Mouse (Mus musculus): ENCODE results near the gene Sox13. TPM values are rescaled to one million over a fixed set of nuclear protein-coding genes. Genes with fewer than 3 reads are reported as not detected.

Sox13 gene
- polyA plus RNA-seq, 2 experiments, result 1.6 to 4.9 TPM

DNA sequence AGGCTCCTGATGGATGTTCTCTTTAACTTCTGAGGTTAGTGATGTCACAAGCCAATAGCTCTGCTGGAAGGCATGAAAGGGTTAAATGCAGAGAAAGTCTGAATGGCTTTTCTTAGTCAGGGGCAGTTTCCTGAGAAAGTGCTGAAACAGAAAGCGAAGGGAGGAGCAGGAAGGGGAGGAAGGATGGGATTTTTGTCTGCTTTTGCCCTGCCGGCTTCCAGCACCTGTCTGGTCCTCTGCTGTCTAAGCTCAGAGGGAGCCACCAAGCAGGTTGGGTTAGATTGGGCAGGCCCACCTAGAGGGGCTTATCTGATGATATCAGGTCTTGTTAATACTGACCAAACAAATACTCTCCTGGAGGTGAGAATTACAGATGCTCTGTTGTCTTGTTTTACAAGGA, 8.4 kb upstream of the Sox13 start:
- WGBS (ENCODE audit: insufficient replicate concordance), result 60% methylated on average over 2 of the region's 2 CpGs
- Histone ChIP-seq H3K27me3 (ENCODE audit: control insufficient read depth, insufficient read depth, low read length) (no peaks in the 10 kb centered on the region), H3K4me1 (replicated peaks; ENCODE audit: control insufficient read depth in 2 of 2, insufficient read depth in 2 of 2, low read length in 1 of 2) (no peaks in the 10 kb centered on the region), H3K4me2 (ENCODE audit: low read depth) (no peak overlapping the region), H3K36me3 (replicated peaks; ENCODE audit: control insufficient read depth, insufficient read depth, low read depth) (no peaks in the 10 kb centered on the region), H3K27ac (no peak overlapping the region), H3K4me3 (ENCODE audit: insufficient read depth in 1 of 2, low read depth in 2 of 2, low read length in 2 of 2) (no peak overlapping the region), H3K9me3 (ENCODE audit: control insufficient read depth, low read length) (no peaks in the 10 kb centered on the region), H3K9ac (replicated peaks) (no peak overlapping the region)
- ATAC-seq (ENCODE audit: insufficient read depth), result no peak
- no peak for DNase-seq (ENCODE audit: low read depth in 3 of 3, low spot score in 3 of 3)
- no peak for TF ChIP-seq CTCF (IDR thresholded peaks at IDR 0.05; ENCODE audit: low read depth)
- TF ChIP-seq EP300 (IDR thresholded peaks at IDR 0.05; ENCODE audit: low read depth), result no peak

- no peaks in the 10 kb centered on the region for H3K36me3 ChIP-seq (replicated peaks; ENCODE audit: control insufficient read depth, insufficient read depth, low read depth)
- no peak overlapping the region for H3K4me2 ChIP-seq (ENCODE audit: low read depth)
- ATAC-seq (ENCODE audit: insufficient read depth) (no peak), DNase-seq (ENCODE audit: low read depth in 3 of 3, low spot score in 3 of 3) (no peak)
- 55% methylated on average over 2 of the region's 2 CpGs for WGBS (ENCODE audit: insufficient replicate concordance)
- H3K27me3 ChIP-seq (ENCODE audit: control insufficient read depth, insufficient read depth, low read length), result no peaks in the 10 kb centered on the region
- no peak overlapping the region for H3K9ac ChIP-seq (replicated peaks)
- no peaks in the 10 kb centered on the region for H3K4me1 ChIP-seq (replicated peaks; ENCODE audit: control insufficient read depth in 2 of 2, insufficient read depth in 2 of 2, low read length in 1 of 2)
- H3K4me3 ChIP-seq (ENCODE audit: insufficient read depth in 1 of 2, low read depth in 2 of 2, low read length in 2 of 2), result no peak overlapping the region
- no peak overlapping the region for H3K27ac ChIP-seq
- H3K9me3 ChIP-seq (ENCODE audit: control insufficient read depth, low read length), result no peaks in the 10 kb centered on the region
- TF ChIP-seq EP300 (IDR thresholded peaks at IDR 0.05; ENCODE audit: low read depth), result no peak
- TF ChIP-seq CTCF (IDR thresholded peaks at IDR 0.05; ENCODE audit: low read depth), result no peak
Measured at GRCm38 (mm10) chr1:133431133-133431532, 7.0 kb upstream of the Sox13 start.

DNA sequence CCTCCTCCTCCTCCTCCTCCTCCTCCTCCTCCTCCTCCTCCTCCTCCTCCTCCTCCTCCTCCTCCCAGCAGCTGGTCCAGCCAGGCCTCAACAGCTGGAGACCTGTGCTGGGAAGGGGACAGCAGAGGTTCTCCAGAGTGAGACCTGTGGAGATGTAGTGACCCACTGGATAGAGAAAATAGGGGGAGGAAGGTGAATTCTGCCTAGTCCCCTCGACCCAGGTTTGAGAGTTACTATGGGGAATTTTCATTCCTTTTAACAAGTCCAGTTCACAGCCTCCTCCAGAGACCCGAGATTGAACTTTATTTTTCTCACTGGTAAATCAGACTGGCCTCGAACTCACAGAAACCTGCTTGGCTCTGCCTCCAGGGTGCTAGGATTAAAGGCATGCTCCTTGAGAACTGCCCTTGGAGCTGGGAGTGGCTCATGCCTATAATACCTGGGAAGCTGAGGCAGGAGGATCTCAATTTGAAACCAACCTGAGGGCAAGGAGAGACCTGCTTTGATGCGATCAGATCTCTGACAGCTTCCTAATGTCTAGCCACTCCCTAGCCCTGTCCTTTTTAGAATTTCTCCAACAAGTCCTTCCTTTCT, 467 bp upstream of the Sox13 start:
- H3K36me3 ChIP-seq (replicated peaks; ENCODE audit: control insufficient read depth, insufficient read depth, low read depth), result no peaks in the 10 kb centered on the region
- DNase-seq (ENCODE audit: low read depth in 3 of 3, low spot score in 3 of 3) (no peak), ATAC-seq (ENCODE audit: insufficient read depth) (no peak)
- H3K9me3 ChIP-seq (ENCODE audit: control insufficient read depth, low read length), result no peaks in the 10 kb centered on the region
- H3K27ac ChIP-seq, result no peak overlapping the region
- H3K4me3 ChIP-seq (ENCODE audit: insufficient read depth in 1 of 2, low read depth in 2 of 2, low read length in 2 of 2), result no peak overlapping the region
- whole genome bisulfite sequencing (ENCODE audit: insufficient replicate concordance), result 27% methylated on average over 4 of the region's 4 CpGs
- no peak overlapping the region for H3K9ac ChIP-seq (replicated peaks)
- no peak for TF ChIP-seq EP300 (IDR thresholded peaks at IDR 0.05; ENCODE audit: low read depth)
- TF ChIP-seq CTCF (IDR thresholded peaks at IDR 0.05; ENCODE audit: low read depth), result no peak
- H3K4me1 ChIP-seq (replicated peaks; ENCODE audit: control insufficient read depth in 2 of 2, insufficient read depth in 2 of 2, low read length in 1 of 2), result no peaks in the 10 kb centered on the region; a peak in 1 of 4 replicates
- H3K4me2 ChIP-seq (ENCODE audit: low read depth), result no peak overlapping the region
- peaks cover 37% of the 10 kb centered on the region for H3K27me3 ChIP-seq (ENCODE audit: control insufficient read depth, insufficient read depth, low read length)

DNA sequence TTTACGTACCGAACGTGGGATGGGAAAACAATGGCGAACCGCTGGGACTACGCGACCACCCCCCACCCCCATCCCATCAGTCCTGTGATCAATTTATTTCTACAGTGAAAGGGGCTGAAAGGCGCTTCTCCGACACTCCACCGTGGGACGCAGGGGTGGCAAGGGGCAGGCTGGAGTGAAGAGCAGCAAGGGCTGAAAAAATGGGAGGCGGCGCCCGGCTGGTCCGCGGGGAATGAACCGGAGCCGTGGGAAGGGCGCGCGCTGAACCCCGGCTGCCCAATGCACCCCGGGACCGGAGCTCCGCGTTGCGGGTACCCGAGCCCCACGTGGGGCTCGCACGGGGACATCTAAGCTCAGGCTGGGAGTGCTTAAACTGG, 1.0 kb downstream of the Sox13 start:
- Histone ChIP-seq H3K4me3 (ENCODE audit: insufficient read depth in 1 of 2, low read depth in 2 of 2, low read length in 2 of 2) (peak overlapping the region; percentile 52 to 58), H3K9me3 (ENCODE audit: control insufficient read depth, low read length) (no peaks in the 10 kb centered on the region), H3K9ac (replicated peaks) (no peak overlapping the region; the same call in 1 of the 2 replicates), H3K4me1 (replicated peaks; ENCODE audit: control insufficient read depth in 2 of 2, insufficient read depth in 2 of 2, low read length in 1 of 2) (peaks cover 0 to 5% of the 10 kb centered on the region in 2 experiments; a peak in 1 of 4 replicates), H3K27ac (no peak overlapping the region), H3K4me2 (ENCODE audit: low read depth) (peak overlapping the region; percentile 62), H3K36me3 (replicated peaks; ENCODE audit: control insufficient read depth, insufficient read depth, low read depth) (no peaks in the 10 kb centered on the region), H3K27me3 (ENCODE audit: control insufficient read depth, insufficient read depth, low read length) (peaks cover 37% of the 10 kb centered on the region)
- 1% methylated on average over 31 of the region's 31 CpGs for WGBS (ENCODE audit: insufficient replicate concordance)
- no peak for TF ChIP-seq CTCF (IDR thresholded peaks at IDR 0.05; ENCODE audit: low read depth)
- no peak for TF ChIP-seq EP300 (IDR thresholded peaks at IDR 0.05; ENCODE audit: low read depth)
- DNase-seq (ENCODE audit: low read depth in 3 of 3, low spot score in 3 of 3) (no peak), ATAC-seq (ENCODE audit: insufficient read depth) (no peak)

DNA sequence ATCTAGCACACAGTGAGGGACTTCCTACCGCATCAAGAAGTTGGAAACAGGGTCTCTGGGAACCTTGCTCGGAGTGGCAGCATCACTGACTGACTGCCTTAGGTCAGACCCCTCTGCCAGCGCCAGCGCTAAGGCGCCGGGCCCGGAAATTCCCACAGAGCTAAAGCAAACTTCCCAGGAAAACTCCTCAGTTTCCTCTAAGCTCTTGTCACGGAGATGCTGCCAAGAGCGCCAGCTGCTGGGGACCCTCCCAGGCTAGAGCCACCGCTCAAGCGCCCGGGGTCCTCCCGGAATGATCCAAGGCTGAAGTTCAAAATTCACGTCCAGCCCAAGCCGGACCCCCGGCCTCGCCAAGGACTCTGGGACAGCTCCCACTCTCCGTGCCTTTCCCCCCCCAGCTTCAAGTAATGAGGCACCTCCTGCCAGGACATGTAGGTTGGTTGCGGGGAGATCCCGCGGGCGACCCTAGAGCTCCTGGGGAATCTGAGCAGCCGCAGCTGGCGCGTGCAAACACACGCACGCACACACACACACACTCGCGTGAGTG, 1.5 kb downstream of the Sox13 start:
- no peak for ATAC-seq (ENCODE audit: insufficient read depth)
- peak overlapping the region; percentile 62 for H3K4me2 ChIP-seq (ENCODE audit: low read depth)
- H3K4me1 ChIP-seq (replicated peaks; ENCODE audit: control insufficient read depth in 2 of 2, insufficient read depth in 2 of 2, low read length in 1 of 2), result peaks cover 0 to 5% of the 10 kb centered on the region in 2 experiments; a peak in 1 of 4 replicates
- no peak overlapping the region; the same call in 1 of the 2 replicates for H3K9ac ChIP-seq (replicated peaks)
- DNase-seq (ENCODE audit: low read depth in 3 of 3, low spot score in 3 of 3), result no peak
- 2% methylated on average over 29 of the region's 29 CpGs for WGBS (ENCODE audit: insufficient replicate concordance)
- H3K9me3 ChIP-seq (ENCODE audit: control insufficient read depth, low read length), result no peaks in the 10 kb centered on the region
- no peak overlapping the region for H3K27ac ChIP-seq
- H3K27me3 ChIP-seq (ENCODE audit: control insufficient read depth, insufficient read depth, low read length), result peaks cover 37% of the 10 kb centered on the region
- no peaks in the 10 kb centered on the region for H3K36me3 ChIP-seq (replicated peaks; ENCODE audit: control insufficient read depth, insufficient read depth, low read depth)
- H3K4me3 ChIP-seq (ENCODE audit: insufficient read depth in 1 of 2, low read depth in 2 of 2, low read length in 2 of 2), result peak overlapping the region; percentile 52 to 58
- no peak for TF ChIP-seq EP300 (IDR thresholded peaks at IDR 0.05; ENCODE audit: low read depth)

Data from liver, embryonic 14.5 days (tissue).